Mouse (Mus musculus) stomach, postnatal 0 days (tissue): Measurements from ENCODE around the gene Shroom3.

Source experiments
- CTCF ChIP-seq: IDR thresholded peaks from 2 replicates; pipeline ENCODE4 v1.5.1; 2016; ENCODE audit warnings: antibody characterized with exemption, low read depth, mild to moderate bottlenecking, moderate library complexity
- EP300 ChIP-seq: optimal IDR thresholded peaks from 2 replicates; pipeline ENCODE3; 2016; ENCODE audit warnings: antibody characterized with exemption

- TF ChIP-seq CTCF (no peak), EP300 (no peak)
Observed at GRCm38 (mm10) chr5:93005815-93006341, 322.6 kb downstream of the Shroom3 start.
